Mouse (Mus musculus) common myeloid progenitor, adult 5-6 weeks (primary cell): ENCODE measurements around the gene Thsd1. TPM values are rescaled to one million over a fixed set of nuclear protein-coding genes. Genes with fewer than 3 reads are reported as not detected.

ENCODE experiments used
- ATAC-seq: replicated peaks from 2 replicates; pipeline ENCODE4 v1.8.0; 2016; ENCODE audit warnings: low read depth, mild to moderate bottlenecking, moderate TSS enrichment, inconsistent platforms; ENCODE audit not compliant: poor library complexity, severe bottlenecking
- total RNA-seq: library from RNA; stranded (forward); fragments of 200-1000, 187-1606 nt; gene quantifications from 2 replicates; pipeline ENCODE4 v1.2.3, GENCODE M21; 2017

Thsd1 gene
- total RNA-seq, result 4.9 and 6.0 TPM in 2 replicates

DNA sequence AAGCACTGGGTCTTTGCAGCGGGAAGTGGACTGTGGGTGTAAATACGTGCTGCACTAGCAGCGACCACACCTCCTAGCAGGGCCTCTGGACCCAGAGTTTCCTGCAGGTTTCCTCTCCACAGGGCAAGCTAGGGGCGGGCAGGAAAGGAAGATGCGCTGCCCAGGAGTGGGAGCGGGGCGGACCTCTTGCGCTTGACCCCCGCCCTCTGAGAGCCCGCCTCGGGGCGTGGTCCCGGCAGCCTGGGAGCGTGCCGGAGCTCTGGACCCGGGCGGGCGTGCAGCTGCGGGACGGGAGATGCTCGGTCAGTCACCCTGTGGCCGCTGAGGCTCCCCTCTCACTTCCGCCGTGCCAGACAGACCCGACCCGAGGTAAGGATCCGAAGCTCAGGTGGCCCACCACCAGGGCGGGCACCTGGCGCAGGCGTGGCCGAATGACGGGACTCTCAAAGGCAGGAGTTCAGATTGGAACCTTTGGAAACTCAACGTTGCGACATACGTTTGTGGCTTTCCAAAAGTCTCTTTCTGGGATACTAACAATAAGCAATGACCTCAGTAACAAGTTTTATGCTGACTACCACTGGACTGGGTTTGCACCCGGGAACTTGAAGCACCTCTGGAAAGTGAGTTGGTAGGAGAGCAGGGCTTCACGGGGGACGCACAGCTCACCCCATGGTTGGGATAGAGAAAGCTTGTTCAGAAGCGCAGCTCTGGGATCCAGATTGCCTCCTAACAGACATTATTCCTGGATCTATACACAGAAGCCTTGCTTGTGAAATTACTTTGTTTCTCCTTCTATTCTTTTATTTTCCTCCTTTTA lies at the start of gene Thsd1:
TSS of gene Thsd1 (plus strand) at position 253 of the 817 bp plus-strand sequence.
- peak; percentile 78 for ATAC-seq

DNA sequence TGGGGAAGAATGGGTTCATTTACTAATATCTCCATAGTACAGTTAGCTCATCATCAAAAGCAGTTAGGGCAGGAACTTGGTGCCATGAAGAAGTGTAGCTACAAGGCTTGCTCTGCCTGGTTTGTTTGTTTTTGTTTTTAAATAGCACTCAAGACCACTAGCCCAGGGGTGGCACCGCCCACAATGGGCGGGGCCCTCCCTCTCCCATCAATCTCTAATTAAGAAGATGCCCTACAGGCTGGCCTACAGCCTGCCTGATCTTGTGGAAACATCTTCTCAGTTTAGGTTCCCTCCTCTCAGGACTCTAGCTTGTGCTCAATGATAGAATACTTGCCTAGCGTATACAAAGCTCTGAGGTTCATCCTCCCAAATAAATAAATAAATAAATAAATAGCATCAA lies 42.2 kb upstream of the Thsd1 start:
- ATAC-seq, result peak; percentile 72

DNA sequence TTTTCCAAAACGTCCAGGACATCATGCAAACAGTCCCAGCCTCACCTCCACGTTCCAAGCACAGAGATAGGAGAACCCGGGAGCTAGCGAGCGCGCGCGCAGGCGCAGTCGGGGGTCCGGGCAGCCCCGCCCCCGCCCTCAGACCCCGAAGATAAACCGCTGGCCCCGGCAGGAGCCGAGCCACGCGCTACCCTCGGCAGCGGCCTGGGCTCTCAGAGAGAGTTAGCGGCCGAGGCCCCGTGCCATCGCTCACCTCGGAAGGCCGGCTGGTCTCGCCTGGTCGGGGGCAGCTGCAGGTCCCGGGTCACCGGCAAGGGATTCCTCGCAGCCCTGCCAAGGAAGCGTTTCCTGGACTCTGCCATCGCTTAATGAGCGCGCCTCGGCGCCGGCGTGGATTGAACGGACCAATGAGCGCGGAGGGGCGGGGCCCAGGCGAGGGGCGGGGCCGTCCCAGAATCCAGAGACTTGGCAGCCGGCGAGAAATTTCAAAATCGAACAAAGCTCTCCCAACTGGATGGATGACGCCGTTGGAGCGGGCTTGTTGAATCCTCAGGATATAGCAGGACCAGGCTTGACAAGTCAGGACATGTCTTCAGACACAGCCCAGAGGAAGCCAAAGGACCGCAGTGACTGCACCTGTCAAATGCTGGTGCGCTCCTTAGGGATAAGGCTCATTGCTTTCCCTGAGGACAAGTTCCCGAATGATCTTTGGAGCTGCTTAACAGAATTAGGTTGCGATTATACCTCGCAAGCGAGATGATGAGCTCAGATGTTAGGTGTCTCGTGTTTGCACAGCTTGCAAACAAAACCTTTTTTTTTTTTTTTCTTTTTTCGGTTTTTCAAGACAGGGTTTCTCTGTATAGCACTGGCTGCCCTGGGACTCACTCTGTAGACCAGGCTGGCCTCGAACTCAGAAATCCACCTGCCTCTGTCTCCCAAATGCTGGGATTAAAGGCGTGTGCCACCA lies 41.4 kb upstream of the Thsd1 start, which contains the start of gene Ckap2:
TSS of gene Ckap2 (minus strand) at position 389 of the 967 bp plus-strand sequence.
- peak; percentile 88 for ATAC-seq

- ATAC-seq, result peak; percentile 83
Measured at GRCm38 (mm10) chr8:22192660-22193431, 34.3 kb upstream of the Thsd1 start, which contains the start of gene Vps36. Gene Vps36 (plus strand): TSS chr8:22192809.

DNA sequence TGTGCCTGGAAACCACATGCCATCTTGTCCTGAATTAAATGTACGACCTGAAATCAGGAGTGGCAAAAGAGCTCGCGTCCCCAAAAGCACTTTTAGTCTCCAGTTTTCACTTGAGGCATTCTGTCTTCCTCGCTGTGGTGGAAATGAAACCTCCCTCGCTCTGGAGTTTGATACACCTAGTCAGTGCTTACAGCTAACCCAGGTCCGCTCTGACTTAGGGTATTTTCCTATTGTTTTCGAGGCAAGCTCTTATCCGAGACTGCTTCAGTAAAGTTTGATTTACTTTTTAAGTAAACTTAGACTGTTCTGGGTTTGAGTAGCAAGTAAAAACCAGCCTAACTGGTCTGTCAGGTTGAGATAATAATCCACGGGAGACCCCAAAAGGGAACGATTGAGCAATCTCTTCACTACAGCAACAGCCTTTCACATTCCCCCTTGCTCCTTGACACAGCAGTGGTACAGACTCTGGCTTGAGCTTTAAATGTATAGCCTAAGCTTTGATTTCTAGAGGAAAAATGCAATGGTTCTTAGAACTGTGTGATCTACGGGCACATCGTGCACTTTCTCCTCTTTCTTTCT lies 33.6 kb upstream of the Thsd1 start:
- peak; percentile 54 for ATAC-seq

GRCm38 (mm10) chr8:22197914-22198313 lies 29.2 kb upstream of the Thsd1 start:
- ATAC-seq, result no peak

DNA sequence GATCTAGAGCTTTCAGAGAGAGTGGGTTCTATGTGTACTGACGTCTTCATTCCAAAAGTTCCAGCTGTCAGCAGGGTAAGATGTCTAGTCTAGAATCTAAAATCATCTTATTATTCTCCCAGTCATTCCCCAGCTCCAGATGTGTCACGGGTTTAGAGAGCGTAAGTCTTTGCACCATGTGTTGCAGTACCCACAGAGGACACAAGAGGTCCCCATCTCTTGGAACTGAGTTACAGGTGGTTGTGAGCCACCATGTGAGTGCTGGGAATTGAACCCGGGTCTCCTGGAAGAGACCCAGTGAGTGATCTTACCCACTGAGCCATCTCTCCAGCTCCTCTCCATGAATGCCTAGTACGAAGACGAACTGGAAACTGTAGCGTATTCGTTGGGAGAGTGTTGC lies 27.6 kb upstream of the Thsd1 start:
- ATAC-seq, result no peak

- ATAC-seq, result peak; percentile 68
Measured at GRCm38 (mm10) chr8:22207535-22207934, 19.6 kb upstream of the Thsd1 start.

- peak; percentile 94 for ATAC-seq
Measured at GRCm38 (mm10) chr8:22209012-22209411, 18.1 kb upstream of the Thsd1 start.

DNA sequence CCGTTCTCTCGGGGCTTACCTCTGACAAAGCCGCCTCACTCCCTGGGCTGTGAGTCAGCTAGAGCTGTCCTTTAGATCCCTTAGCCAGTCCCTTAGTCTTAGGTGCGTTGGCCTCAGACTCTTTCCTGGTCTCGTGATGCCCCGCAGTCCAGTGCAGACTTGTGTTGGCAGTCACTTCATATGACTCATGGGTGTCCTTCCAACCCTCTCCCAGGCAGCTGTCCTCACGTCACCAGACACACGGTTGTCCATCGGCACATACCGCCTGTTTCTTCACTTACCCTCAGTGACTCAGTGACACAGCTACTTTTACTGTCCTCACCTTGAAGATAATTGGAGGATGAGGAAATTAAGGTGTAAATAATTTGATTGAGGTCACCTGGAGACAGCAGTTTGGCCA lies 12.3 kb upstream of the Thsd1 start:
- no peak for ATAC-seq

- ATAC-seq, result no peak
Measured at GRCm38 (mm10) chr8:22226361-22226760, 752 bp upstream of the Thsd1 start.

DNA sequence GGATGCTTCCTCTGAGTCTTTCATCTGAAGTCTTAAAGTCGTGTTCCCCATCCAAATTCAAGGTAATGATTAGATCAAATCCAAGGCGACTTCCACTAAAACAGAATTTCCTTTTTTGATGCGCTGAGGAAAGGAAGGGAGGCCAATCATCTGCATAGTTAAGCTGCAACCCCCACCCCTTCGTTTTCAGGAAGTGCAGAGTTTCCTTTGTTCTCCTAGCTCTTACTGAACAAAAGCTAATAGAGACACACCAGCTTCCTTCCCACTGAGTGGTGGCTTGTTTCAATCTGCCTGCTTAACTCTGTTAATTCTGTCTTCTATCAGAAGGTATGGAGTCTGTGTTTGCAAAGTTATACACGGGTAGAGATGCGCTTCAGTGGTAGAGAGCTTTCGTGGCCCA lies 1.5 kb downstream of the Thsd1 start:
- ATAC-seq, result peak; percentile 70

DNA sequence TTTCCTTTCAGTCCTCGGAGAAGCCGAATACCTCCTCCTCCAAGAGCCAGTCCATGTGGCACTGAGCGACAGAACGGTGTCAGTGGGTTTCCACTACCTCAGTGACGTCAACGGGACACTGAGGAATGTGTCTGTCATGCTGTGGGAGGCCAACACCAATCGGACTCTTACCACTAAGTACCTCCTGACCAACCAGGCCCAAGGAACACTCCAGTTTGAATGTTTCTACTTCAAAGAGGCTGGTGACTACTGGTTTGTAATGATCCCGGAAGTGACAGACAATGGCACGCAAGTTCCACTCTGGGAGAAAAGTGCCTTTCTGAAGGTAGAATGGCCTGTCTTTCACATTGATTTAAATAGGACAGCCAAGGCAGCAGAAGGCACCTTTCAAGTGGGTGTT lies 15.9 kb downstream of the Thsd1 start:
- ATAC-seq, result no peak

DNA sequence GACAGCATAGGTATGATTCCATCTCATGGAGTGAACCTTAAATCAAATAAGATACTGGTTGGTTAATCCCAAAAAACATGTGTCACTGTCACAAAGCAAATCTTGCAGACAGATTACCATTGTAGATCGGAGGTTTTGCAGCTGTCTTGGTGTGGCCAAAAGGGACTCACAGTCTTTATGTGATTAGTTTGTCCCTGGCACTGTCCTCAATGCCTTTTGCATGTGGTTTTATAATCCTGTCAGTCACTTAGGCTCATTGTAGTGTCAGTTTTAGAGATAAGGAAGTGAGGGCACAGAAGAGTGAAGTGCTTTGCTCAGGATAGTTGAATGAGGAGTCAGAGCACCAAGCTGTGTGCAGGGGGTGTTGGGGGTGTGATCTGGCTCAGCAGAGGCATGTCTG lies 18.6 kb downstream of the Thsd1 start:
- ATAC-seq, result peak; percentile 79

DNA sequence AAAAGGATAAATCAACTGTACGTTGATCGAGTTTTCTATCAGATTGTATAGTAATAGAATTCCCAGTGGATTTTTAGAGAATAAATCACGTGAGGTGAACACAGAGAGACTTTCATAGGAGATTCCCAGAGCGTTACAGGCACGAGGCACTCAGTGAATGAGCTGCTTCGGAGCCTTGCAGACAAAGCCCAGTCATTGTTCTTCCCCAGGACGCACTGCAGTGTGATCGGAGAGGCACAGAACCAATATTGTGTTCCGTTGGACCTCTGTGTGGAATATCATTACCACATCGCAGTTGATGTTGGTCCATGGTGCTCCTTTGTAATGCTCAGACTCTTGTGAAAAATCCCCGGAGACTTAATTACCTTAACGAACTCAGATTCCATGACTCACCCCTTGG lies 20.8 kb downstream of the Thsd1 start:
- no peak for ATAC-seq

DNA sequence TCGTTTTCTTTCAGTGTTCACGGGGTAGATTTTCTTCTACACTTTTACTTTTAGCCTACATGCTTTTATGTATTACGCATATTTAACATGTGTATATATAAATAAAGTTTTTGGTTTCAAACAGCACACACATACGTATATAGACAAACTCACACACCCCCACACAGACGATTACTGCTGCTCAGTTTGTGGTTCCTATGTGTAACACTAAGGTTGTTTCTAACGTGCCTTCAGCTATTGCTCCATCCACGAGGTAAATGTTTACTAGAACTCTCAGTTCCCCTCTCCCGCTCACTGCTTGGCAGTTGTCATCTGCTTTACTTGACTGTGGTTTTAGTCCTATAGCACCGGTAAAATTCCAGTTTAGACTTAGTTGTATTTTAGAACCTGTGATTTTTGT lies 22.0 kb downstream of the Thsd1 start:
- no peak for ATAC-seq

GRCm38 (mm10) chr8:22258946-22259450 lies 31.9 kb downstream of the Thsd1 start:
- ATAC-seq, result no peak

GRCm38 (mm10) chr8:22259531-22259930 lies 32.4 kb downstream of the Thsd1 start:
- ATAC-seq, result no peak

DNA sequence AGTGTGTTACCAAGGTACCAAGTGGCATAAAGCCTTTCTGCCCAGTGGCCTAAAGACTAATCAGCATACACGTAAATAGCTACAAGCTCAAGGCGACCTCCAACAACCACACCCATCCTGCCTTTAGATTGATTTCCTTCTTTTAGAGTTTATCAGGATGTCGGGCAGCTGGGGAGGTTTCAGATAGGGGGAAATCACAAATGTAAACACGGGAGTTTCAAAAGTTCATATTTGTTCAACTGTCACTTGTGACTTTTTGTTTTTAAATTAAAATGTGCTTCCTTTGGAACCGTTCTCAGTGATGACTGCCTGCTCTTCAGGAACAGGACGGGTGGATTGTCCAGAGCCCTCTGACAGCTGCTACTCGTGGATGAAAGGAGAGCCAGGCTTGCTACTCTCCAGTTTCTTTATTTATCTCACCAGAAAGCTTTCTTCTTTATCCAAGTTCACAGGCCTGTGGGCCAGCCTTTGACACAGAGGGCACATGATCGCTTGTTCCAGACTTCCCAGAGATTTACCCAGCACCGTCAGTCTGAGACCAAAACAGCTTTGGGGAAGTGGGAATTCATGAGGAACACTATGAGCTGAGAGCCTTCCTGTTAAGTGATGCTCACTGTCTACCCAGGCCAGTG lies 33.1 kb downstream of the Thsd1 start:
- 0 out of 2 replicates have a peak, but pooled peaks have one; percentile 27 for ATAC-seq
